Mouse (Mus musculus): ENCODE results near the gene Eif4a1.

GRCm38 (mm10) chr11:69654760-69655159 lies 17.5 kb downstream of the Eif4a1 start:
- no peak for TF ChIP-seq ZC3H11A (IDR thresholded peaks at IDR 0.05; ENCODE audit: borderline replicate concordance, low read depth, low read length)
- no peak for TF ChIP-seq CHD2 (IDR thresholded peaks at IDR 0.05; ENCODE audit: low read depth, low read length)
- no peak for TF ChIP-seq ZNF384 (IDR thresholded peaks at IDR 0.05; ENCODE audit: low read depth, low read length)

Measured in ES-E14 (cell line).